Mouse (Mus musculus) midbrain, embryonic 16.5 days (tissue): ENCODE results near the gene Mroh3. TPM values are rescaled to one million over a fixed set of nuclear protein-coding genes. Genes with fewer than 3 reads are reported as not detected.
A peak's percentile ranks its signal among the peaks of the same experiment; 100 is the strongest.

Experiments
- ATAC-seq: fragments of 200-750 bp; cut with Nextera tagmentation; 2 replicates; pipeline ENCODE4 v1.8.0; 2017; ENCODE audit warnings: moderate TSS enrichment
- H3K27ac ChIP-seq: fragments of 300-500 bp; sonication (generic); 2 replicates; pipeline ENCODE4 v1.5.1; 2014; ENCODE audit warnings: mild to moderate bottlenecking, low read length, mixed read lengths
- H3K27me3 ChIP-seq: fragments of 300-500 bp; sonication (generic); 2 replicates; pipeline ENCODE4 v1.6.1; 2014; ENCODE audit warnings: low read depth, low read length, mixed read lengths; ENCODE audit not compliant: control insufficient read depth, insufficient read depth
- H3K36me3 ChIP-seq: fragments of 300-500 bp; sonication (generic); 2 replicates; pipeline ENCODE4 v1.6.1; 2014; ENCODE audit warnings: mild to moderate bottlenecking, low read length, moderate library complexity, mixed read lengths; ENCODE audit not compliant: control insufficient read depth, insufficient read depth
- H3K4me1 ChIP-seq: fragments of 300-500 bp; sonication (generic); 2 replicates; pipeline ENCODE4 v1.6.1; 2014; ENCODE audit warnings: mild to moderate bottlenecking, low read length, mixed read lengths; ENCODE audit not compliant: control insufficient read depth, insufficient read depth
- H3K4me2 ChIP-seq: fragments of 300-500 bp; sonication (generic); 2 replicates; pipeline ENCODE4 v1.6.1; 2014; ENCODE audit warnings: mild to moderate bottlenecking, low read length, mixed read lengths
- H3K4me3 ChIP-seq: fragments of 300-500 bp; sonication (generic); 2 replicates; pipeline ENCODE4 v1.5.1; 2014; ENCODE audit warnings: low read depth, mild to moderate bottlenecking, low read length, moderate library complexity, mixed read lengths
- H3K9ac ChIP-seq: fragments of 300-500 bp; sonication (generic); 2 replicates; pipeline ENCODE4 v1.6.1; 2014; ENCODE audit warnings: low read depth, low read length, mixed read lengths
- H3K9me3 ChIP-seq: fragments of 300-500 bp; sonication (generic); replicated peaks from 2 replicates; pipeline ENCODE4 v1.6.1; 2014; ENCODE audit warnings: mild to moderate bottlenecking, low read length, mixed read lengths; ENCODE audit not compliant: control insufficient read depth, poor library complexity, severe bottlenecking
- WGBS: fragments of 180-500 bp; shearing (Covaris S2); extraction: QIAGEN DNeasy Blood & Tissue Kit; methylation state at CpG from one replicate; pipeline ENCODE4 v1.1.7; 2014; 5-methylcytosine and 5-hydroxymethylcytosine counted together
- polyA plus RNA-seq: library from polyadenylated mRNA; unstranded; fragments of >200 nt; fragmentation: Nextera tagmentation; extraction: Ambion mirVana; gene quantifications from 2 replicates; pipeline ENCODE4 v1.2.1, GENCODE M21; 2015

Mroh3 gene
- polyA plus RNA-seq, 1 experiment from 2014 or later, result not detected

DNA sequence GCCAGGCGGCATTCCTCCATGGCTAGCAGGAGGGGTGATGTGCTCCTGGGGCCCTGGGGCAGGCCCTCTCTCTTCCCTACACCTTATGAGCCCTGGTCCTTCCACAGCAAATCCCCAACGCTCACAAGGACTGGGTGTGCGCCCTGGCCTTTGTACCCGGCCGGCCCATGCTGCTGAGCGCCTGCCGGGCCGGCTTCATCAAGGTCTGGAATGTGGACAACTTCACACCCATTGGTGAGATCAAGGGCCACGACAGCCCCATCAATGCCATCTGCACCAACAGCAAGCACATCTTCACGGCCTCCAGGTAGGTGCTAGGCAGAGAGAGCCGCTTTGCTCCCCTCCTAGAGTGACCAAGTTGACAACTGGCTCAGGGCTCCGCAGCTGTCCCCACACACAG lies 39.9 kb downstream of the Mroh3 start:
- Histone ChIP-seq H3K27ac (no peak overlapping the region), H3K4me2 (no peak overlapping the region), H3K9me3 (no peaks in the 10 kb centered on the region), H3K9ac (no peak overlapping the region), H3K4me1 (peaks cover 11% of the 10 kb centered on the region), H3K36me3 (peaks cover 59% of the 10 kb centered on the region), H3K4me3 (no peak overlapping the region), H3K27me3 (no peaks in the 10 kb centered on the region)
- ATAC-seq, result no peak
- WGBS, result 69% methylated on average over 12 of the region's 12 CpGs

DNA sequence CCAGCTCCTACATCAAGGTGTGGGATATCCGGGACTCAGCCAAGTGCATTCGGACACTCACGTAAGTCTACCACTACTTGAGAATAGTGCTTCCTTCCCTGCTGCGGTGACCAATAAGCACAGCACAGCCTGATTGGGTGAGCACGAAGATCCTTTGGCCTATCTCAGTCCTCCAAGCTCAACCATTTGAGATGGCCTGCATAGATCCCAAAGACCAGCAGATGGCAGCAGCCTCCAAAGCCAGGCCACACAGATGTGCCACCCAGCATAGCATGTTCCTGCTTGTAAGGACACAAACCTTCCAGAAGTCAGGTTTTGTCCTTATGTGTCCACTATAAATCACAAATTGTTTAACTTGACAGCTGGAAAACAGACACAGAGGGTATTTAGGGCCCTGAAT lies 42.5 kb downstream of the Mroh3 start:
- no peaks in the 10 kb centered on the region for H3K9me3 ChIP-seq
- no peak overlapping the region for H3K27ac ChIP-seq
- H3K36me3 ChIP-seq, result peaks cover 49% of the 10 kb centered on the region
- H3K4me3 ChIP-seq, result no peak overlapping the region
- H3K9ac ChIP-seq, result no peak overlapping the region
- ATAC-seq, result peak; percentile 75
- H3K4me2 ChIP-seq, result no peak overlapping the region
- peaks cover 11% of the 10 kb centered on the region for H3K4me1 ChIP-seq
- H3K27me3 ChIP-seq, result no peaks in the 10 kb centered on the region
- WGBS, result 10% methylated on average over 5 of the region's 5 CpGs

DNA sequence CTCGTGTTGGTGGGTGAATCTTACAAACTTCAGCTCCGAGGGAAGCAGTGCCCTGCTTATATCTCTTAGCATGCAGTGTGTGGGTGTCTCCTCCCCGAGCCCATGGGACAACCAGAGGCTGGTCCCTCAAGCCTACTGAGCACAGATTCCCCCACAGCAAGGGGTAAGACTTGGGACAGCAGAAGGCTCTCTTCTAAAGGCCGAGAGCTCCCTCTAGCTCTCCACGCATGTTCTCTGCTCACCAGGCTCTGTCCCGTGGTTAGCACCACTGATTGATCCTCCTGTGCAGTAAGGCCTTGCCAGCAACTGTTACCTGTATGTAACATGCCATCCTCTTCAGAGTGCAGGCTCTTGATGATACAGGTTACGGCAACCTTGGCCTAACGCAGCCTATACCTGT lies 45.0 kb downstream of the Mroh3 start:
- Histone ChIP-seq H3K4me3 (no peak overlapping the region), H3K4me1 (no peaks in the 10 kb centered on the region), H3K27ac (no peak overlapping the region), H3K27me3 (no peaks in the 10 kb centered on the region), H3K9me3 (no peaks in the 10 kb centered on the region), H3K36me3 (peaks cover 44% of the 10 kb centered on the region), H3K4me2 (no peak overlapping the region), H3K9ac (no peak overlapping the region)
- WGBS, result 72% methylated on average over 8 of the region's 8 CpGs
- ATAC-seq, result no peak

DNA sequence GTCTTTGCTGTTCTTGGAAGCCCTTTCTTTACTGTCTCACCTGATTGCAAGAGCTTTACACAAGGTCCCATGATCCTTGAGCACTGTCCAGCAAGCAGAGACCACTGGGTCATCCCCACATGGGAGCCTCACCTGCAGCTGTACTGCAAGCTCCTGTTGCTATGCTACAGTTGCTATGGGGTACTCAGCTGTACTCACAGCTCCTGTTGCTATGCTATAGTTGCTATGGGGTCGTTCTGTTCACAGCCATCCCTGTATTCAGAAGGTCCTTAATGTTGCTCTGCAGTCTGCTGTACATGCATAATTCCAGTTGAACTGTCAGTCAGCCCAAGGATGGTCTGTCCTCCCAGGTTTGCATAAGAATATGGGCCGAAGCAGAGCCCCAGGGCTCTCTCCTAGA lies 47.2 kb downstream of the Mroh3 start:
- no peaks in the 10 kb centered on the region for H3K9me3 ChIP-seq
- H3K27me3 ChIP-seq, result no peaks in the 10 kb centered on the region
- H3K4me1 ChIP-seq, result no peaks in the 10 kb centered on the region
- no peak overlapping the region for H3K4me2 ChIP-seq
- WGBS, result 35% methylated on average over 2 of the region's 2 CpGs
- H3K4me3 ChIP-seq, result no peak overlapping the region
- H3K9ac ChIP-seq, result no peak overlapping the region
- ATAC-seq, result peak; percentile 41
- no peak overlapping the region for H3K27ac ChIP-seq
- peaks cover 45% of the 10 kb centered on the region for H3K36me3 ChIP-seq

DNA sequence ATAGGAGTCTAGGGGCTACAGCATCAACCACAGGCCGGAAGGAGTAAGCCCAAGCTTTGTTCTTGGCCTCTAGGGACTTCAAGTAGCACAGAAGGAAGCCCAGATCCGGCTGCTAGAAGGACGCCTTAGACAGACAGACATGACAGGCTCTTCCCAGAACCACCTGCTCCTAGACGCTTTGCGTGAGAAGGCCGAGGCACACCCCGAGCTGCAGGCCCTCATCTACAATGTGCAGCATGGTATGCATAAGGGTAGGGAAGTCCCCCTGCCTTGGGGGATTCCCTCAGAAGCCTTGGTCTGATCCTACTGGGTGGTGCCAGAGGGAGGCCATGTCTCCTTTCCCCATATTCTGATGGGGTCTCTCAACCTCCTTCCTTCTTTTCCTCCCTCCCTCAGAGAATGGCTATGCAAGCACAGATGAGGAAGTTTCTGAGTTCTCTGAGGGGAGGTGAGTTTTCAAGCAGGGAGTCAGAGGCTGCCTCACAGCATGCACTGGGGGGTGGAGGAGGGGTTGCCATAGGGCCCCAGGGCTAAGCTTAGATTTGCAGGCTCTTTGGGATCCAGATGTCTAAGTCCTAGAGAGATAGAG lies 51.2 kb downstream of the Mroh3 start:
- H3K9ac ChIP-seq, result no peak overlapping the region
- no peak overlapping the region for H3K4me3 ChIP-seq
- no peak for ATAC-seq
- WGBS, result 92% methylated on average over 7 of the region's 7 CpGs
- H3K4me2 ChIP-seq, result no peak overlapping the region
- no peaks in the 10 kb centered on the region for H3K9me3 ChIP-seq
- H3K27ac ChIP-seq, result no peak overlapping the region
- H3K4me1 ChIP-seq, result no peaks in the 10 kb centered on the region
- H3K36me3 ChIP-seq, result peaks cover 63% of the 10 kb centered on the region
- no peaks in the 10 kb centered on the region for H3K27me3 ChIP-seq

DNA sequence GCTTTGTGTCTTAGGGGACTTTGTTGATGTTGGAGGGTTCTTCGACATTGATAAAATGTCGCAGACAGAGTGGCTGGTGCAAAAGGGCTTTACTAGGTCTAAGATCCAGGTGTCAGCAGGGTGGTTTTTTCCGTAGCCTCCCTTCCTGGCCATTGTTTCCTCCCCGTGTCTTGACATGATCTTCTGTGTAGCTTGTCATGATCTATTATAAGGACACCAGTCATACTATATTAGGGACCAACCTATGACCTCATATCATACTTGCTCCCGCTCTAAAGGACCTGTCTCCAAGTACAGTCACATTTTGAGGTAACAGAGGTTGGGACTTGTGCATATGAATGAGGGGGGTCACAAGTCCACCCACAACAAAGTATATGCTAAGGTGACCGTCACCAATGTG lies 51.7 kb downstream of the Mroh3 start:
- H3K4me3 ChIP-seq, result no peak overlapping the region
- 89% methylated on average over 6 of the region's 6 CpGs for WGBS
- H3K9me3 ChIP-seq, result no peaks in the 10 kb centered on the region
- H3K27me3 ChIP-seq, result no peaks in the 10 kb centered on the region
- no peak for ATAC-seq
- peaks cover 67% of the 10 kb centered on the region for H3K36me3 ChIP-seq
- H3K9ac ChIP-seq, result no peak overlapping the region
- H3K4me1 ChIP-seq, result no peaks in the 10 kb centered on the region
- no peak overlapping the region for H3K4me2 ChIP-seq
- H3K27ac ChIP-seq, result no peak overlapping the region

DNA sequence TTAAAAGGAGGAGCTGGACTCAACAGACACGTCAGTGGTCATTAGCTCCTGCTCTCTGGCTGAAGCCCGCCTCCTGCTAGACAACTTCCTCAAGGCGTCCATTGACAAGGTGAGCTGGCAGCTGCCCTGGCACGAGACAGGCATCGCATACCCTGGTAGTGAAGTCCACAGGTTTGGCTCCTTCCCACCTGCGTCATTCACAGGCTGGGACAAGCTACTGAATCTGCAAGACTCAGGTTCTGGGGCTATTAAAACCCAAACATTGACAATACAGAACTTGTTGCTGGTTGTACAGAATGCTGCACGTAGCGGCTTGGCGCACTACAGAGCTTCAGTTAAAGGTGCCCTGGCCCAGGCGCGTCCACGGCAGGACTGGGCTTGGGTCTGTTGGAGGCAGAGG lies 52.3 kb downstream of the Mroh3 start:
- 89% methylated on average over 12 of the region's 12 CpGs for WGBS

DNA sequence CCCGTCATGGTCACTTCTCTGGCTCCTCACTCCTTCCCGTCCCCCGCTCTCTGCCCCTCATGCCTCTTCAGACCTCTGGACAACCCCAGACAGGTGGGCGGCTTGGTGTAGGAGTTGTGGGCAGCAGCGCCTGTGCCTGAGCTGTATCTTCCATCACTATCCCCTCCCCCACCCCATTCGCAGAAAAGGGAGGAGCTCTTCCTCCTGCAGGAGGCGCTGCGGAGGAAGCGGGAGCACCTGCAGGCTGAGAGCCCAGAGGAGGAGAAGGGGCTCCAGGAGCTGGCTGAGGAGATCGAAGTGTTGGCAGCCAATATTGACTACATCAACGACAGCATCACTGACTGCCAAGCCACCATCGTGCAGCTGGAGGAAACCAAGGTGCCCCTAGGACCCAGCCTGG lies 52.8 kb downstream of the Mroh3 start:
- no peak overlapping the region for H3K4me3 ChIP-seq
- ATAC-seq, result no peak
- no peak overlapping the region for H3K27ac ChIP-seq
- H3K9ac ChIP-seq, result no peak overlapping the region
- no peaks in the 10 kb centered on the region for H3K9me3 ChIP-seq
- H3K4me1 ChIP-seq, result no peaks in the 10 kb centered on the region
- H3K36me3 ChIP-seq, result peaks cover 74% of the 10 kb centered on the region
- H3K27me3 ChIP-seq, result no peaks in the 10 kb centered on the region
- WGBS, result 51% methylated on average over 11 of the region's 12 CpGs
- H3K4me2 ChIP-seq, result no peak overlapping the region

More for the DNA sequence above, 52.3 kb downstream of the Mroh3 start:
- H3K4me3 ChIP-seq, result no peak overlapping the region
- no peak for ATAC-seq
- H3K4me2 ChIP-seq, result no peak overlapping the region
- H3K36me3 ChIP-seq, result peaks cover 72% of the 10 kb centered on the region
- H3K9me3 ChIP-seq, result no peaks in the 10 kb centered on the region
- H3K27me3 ChIP-seq, result no peaks in the 10 kb centered on the region
- H3K9ac ChIP-seq, result no peak overlapping the region
- H3K4me1 ChIP-seq, result no peaks in the 10 kb centered on the region
- no peak overlapping the region for H3K27ac ChIP-seq

DNA sequence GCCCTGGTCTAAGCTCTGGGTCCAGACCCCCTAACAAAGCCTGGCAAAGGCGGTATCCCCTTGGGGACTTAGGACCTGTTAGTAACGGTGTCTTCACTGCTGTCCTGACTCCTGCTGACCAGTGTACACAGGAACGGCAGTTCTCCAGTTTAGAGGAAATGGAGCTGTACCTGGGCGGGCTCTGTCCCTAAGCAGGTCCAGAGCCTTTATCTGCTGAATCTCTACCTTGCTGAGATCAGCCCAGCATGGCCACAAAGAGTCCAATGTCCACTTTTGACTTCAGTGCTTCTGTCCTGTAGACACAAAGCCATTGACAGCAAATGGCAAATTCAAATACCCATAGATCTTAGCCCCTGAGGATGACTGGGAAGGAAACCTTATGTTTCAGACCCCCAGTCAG lies 55.7 kb downstream of the Mroh3 start:
- H3K27ac ChIP-seq, result no peak overlapping the region
- H3K4me2 ChIP-seq, result no peak overlapping the region
- ATAC-seq, result no peak
- peaks cover 82% of the 10 kb centered on the region for H3K36me3 ChIP-seq
- no peaks in the 10 kb centered on the region for H3K27me3 ChIP-seq
- H3K4me1 ChIP-seq, result no peaks in the 10 kb centered on the region
- no peak overlapping the region for H3K4me3 ChIP-seq
- 91% methylated on average over 4 of the region's 4 CpGs for WGBS
- H3K9me3 ChIP-seq, result no peaks in the 10 kb centered on the region
- no peak overlapping the region for H3K9ac ChIP-seq
